Mouse (Mus musculus) brain, embryonic 14.5 days (tissue): ENCODE measurements around the gene Pilra.
"Not testable (repeated sequence)": the region's sequence is repeated elsewhere in the genome, so short reads cannot be mapped to it uniquely, and the experiment has no call there.

ENCODE experiments used
- CTCF ChIP-seq: fragments of 200-500 bp; IDR thresholded peaks from 2 replicates; pipeline ENCODE4 v1.5.1; 2012; ENCODE audit warnings: inconsistent platforms, mild to moderate bottlenecking, moderate library complexity, borderline replicate concordance; ENCODE audit not compliant: insufficient read depth, insufficient read length; ENCODE audit errors: extremely low read depth
- POLR2A ChIP-seq: fragments of 200-500 bp; IDR thresholded peaks from 2 replicates; pipeline ENCODE4 v1.6.1; 2012; ENCODE audit warnings: mild to moderate bottlenecking, inconsistent platforms, borderline replicate concordance; ENCODE audit not compliant: poor library complexity, insufficient read depth, insufficient read length, severe bottlenecking; ENCODE audit errors: extremely low read depth

DNA sequence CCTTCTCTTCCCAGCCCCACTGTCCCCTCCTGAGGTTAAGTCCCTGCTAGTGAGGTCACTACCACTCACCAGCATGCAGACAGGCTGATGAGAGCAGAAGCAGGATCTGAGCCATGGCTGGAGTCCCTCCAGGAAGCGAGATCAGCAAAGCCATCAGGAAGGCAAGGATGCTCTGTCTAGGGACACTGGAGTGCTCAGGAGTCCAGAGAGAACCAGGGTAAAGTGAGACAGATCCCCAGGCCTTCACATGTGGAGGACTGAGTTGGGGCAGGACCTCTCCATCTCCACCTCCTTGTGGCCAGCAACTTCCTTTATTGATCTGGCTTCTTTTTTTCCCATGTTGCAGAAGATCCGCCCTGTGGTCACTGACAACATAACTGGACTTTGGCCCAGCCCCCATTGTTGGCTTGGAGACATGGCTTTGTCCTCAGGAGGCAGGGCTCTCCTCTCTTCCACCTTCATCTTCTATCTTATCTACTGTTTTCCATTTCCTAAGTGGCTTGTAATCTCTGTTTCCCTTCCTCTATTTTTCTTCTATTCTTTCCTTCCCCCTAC, at the start of gene Pilra:
- TF ChIP-seq POLR2A, CTCF: not testable (repeated sequence)
